Mouse (Mus musculus) heart, postnatal 0 days (tissue): ENCODE data around the gene Plagl2.

Experiments
- CTCF ChIP-seq: IDR thresholded peaks from 2 replicates; pipeline ENCODE4 v1.5.1; 2016; ENCODE audit warnings: antibody characterized with exemption, control low read depth, low read depth
- EP300 ChIP-seq: IDR thresholded peaks from 2 replicates; pipeline ENCODE4 v1.6.1; 2016; ENCODE audit warnings: antibody characterized with exemption, low read depth

DNA sequence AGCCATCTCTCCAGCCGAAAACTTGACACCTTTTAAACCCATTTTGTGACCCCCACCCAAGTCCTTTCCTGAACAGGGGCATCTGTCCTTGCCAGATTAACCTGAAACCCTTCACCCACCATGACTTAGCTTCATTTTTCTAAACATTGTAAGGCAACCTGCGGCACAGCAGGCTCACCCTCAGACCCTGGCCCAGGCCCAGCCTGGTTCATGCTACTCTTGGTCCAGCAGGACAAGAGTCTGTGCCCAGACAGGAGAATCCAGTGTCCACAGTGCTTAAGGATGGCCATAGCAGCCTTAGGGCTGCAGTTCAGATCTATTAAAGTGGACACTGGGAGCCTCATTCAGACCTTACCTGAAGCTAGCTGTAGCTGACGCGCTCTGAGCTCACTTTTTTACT is 27.9 kb downstream of the Plagl2 start:
- TF ChIP-seq CTCF, result no peak
- no peak for TF ChIP-seq EP300
